Comparison of ENCODE assay signal across 9 mouse cellular contexts in the genomic region with DNA sequence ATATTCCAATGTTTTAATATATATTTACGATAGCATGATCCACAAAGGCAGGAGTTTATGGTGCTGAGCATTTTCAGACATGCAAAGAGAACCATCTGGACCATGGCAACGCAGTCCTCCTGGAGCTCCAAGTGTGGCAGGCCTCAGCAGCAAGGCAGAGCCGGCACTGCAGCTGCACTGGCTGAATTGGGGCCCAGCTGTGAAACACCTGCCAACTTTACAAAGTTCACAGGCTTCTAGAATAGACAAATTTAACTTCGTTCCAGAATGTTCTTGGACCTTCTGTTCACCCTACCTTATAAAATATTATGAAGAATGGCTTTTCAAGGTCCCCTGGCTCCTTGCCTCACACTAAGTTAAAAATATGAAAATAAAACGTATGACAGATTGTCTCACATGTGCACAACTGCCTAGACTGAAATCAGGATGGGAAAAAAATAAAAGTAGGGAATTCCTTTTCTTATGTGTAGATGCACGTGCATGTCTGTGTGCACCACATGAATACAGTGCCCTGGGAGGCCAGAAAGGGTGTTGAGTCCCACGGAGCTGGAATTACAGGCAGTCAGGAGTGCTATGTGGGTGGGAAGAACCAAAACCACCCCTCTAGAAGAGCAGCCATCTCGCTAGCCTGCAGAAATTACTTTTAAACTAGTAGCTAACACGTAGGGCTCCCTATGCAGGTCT.
DNase-seq lines count a peak whose midpoint lies in the region; ATAC-seq and TF ChIP-seq lines count a peak whose summit lies in the region.
"Had no signal": no experiment of that assay in that cellular context is flagged by ENCODE, and none has a peak within 500 bp of the region (broad histone marks: within the 10 kb centered on the region; RNA-seq: fewer than 3 reads in every experiment).

No protein-coding gene starts in this region.

- no peak for TF ChIP-seq CTCF in lung, embryonic 14.5 days (IDR thresholded peaks at IDR 0.05; ENCODE audit: low read depth)
- TF ChIP-seq CTCF in cerebellum, adult 2 months (IDR thresholded peaks at IDR 0.05; ENCODE audit: borderline replicate concordance, insufficient read depth, low read depth, low read length): no peak

- H3K9me3 ChIP-seq in heart, embryonic 11.5 days (replicated peaks; ENCODE audit: control insufficient read depth, low read length): no peaks in the 10 kb centered on the region
- H3K9me3 ChIP-seq in lung, embryonic 14.5 days (ENCODE audit: low read depth, low read length): no peaks in the 10 kb centered on the region
- no peaks in the 10 kb centered on the region for H3K9me3 ChIP-seq in limb, embryonic 15.5 days

- no peak overlapping the region for H3K4me2 ChIP-seq in heart, embryonic 11.5 days
- no peak overlapping the region for H3K4me2 ChIP-seq in lung, embryonic 14.5 days
- no peak overlapping the region for H3K4me2 ChIP-seq in limb, embryonic 15.5 days

- H3K4me1 ChIP-seq in heart, embryonic 11.5 days (ENCODE audit: control insufficient read depth, insufficient read depth, low read length): no peaks in the 10 kb centered on the region
- H3K4me1 ChIP-seq in lung, embryonic 14.5 days (ENCODE audit: insufficient read depth): no peaks in the 10 kb centered on the region
- no peaks in the 10 kb centered on the region for H3K4me1 ChIP-seq in limb, embryonic 15.5 days
- H3K4me1 ChIP-seq in cerebellum, adult 2 months (ENCODE audit: control insufficient read depth, insufficient read depth, low read length): no peaks in the 10 kb centered on the region

- 63% methylated on average over 9 of the region's 9 CpGs for WGBS in heart, embryonic 11.5 days (ENCODE audit: insufficient replicate concordance)
- WGBS in lung, embryonic 14.5 days: 44% methylated on average over 9 of the region's 9 CpGs
- WGBS in limb, embryonic 15.5 days: 32% methylated on average over 9 of the region's 9 CpGs
- 58% methylated on average over 9 of the region's 9 CpGs for WGBS in cerebellum, adult 2 months

- no peak for ATAC-seq in heart, embryonic 11.5 days (replicated peaks; ENCODE audit: insufficient number of reproducible peaks, low FRiP score, low TSS enrichment)
- peak; percentile 77; the same call in 1 of the 2 replicates for ATAC-seq in lung, embryonic 14.5 days (ENCODE audit: insufficient read depth)
- peak; percentile 69 for ATAC-seq in limb, embryonic 15.5 days (ENCODE audit: insufficient number of reproducible peaks, low FRiP score, low TSS enrichment, low read depth)

- no peak for TF ChIP-seq POLR2A in cerebellum, adult 2 months (IDR thresholded peaks at IDR 0.05; ENCODE audit: borderline replicate concordance, insufficient read depth, low read length)

- no peak overlapping the region for H3K4me3 ChIP-seq in heart, embryonic 11.5 days (ENCODE audit: low read depth, low read length)
- no peak overlapping the region for H3K4me3 ChIP-seq in lung, embryonic 14.5 days (ENCODE audit: low read depth, low read length)
- H3K4me3 ChIP-seq in limb, embryonic 15.5 days: no peak overlapping the region
- no peak overlapping the region for H3K4me3 ChIP-seq in cerebellum, adult 2 months (replicated peaks; ENCODE audit: insufficient read depth, low read depth, low read length)

- peak; percentile 93 for DNase-seq in heart, adult 11 months
- DNase-seq in lung, embryonic 14.5 days: peak; percentile 54
- no peak for DNase-seq in lung, postnatal 10 days
- DNase-seq in gastrocnemius, adult 18-20 months (ENCODE audit: low spot score): peak; percentile 22
- DNase-seq in right cerebral cortex, adult 18-20 months: no peak
- no peak for DNase-seq in cerebellum, adult 2 months
- DNase-seq: kidney, adult 8-10 months had no signal

- no peaks in the 10 kb centered on the region for H3K36me3 ChIP-seq in heart, embryonic 11.5 days (ENCODE audit: control insufficient read depth, insufficient read depth, low read length)
- H3K36me3 ChIP-seq in lung, embryonic 14.5 days (ENCODE audit: insufficient read depth): no peaks in the 10 kb centered on the region
- H3K36me3 ChIP-seq in limb, embryonic 15.5 days: no peaks in the 10 kb centered on the region

- no peak overlapping the region for H3K9ac ChIP-seq in heart, embryonic 11.5 days (ENCODE audit: low read depth, low read length)
- no peak overlapping the region for H3K9ac ChIP-seq in lung, embryonic 14.5 days
- no peak overlapping the region for H3K9ac ChIP-seq in limb, embryonic 15.5 days

- H3K27ac ChIP-seq in heart, embryonic 11.5 days (ENCODE audit: low read depth, low read length): no peak overlapping the region
- H3K27ac ChIP-seq in lung, embryonic 14.5 days (ENCODE audit: low read depth): no peak overlapping the region
- 0 out of 2 replicates have a peak overlapping the region, but pooled peaks have one; percentile 27 for H3K27ac ChIP-seq in limb, embryonic 15.5 days
- H3K27ac ChIP-seq in cerebellum, adult 2 months (ENCODE audit: insufficient read depth, low read length): no peak overlapping the region

- H3K27me3 ChIP-seq in heart, embryonic 11.5 days (ENCODE audit: control insufficient read depth, insufficient read depth, low read length): no peaks in the 10 kb centered on the region
- 0 out of 2 replicates have a peak, but pooled peaks cover 4% of the 10 kb centered on the region for H3K27me3 ChIP-seq in lung, embryonic 14.5 days (ENCODE audit: insufficient read depth, low read length)
- peaks cover 12% of the 10 kb centered on the region; the same call in 1 of the 2 replicates for H3K27me3 ChIP-seq in limb, embryonic 15.5 days
- H3K27me3 ChIP-seq in cerebellum, adult 2 months (ENCODE audit: control insufficient read depth, insufficient read depth, low read length): no peaks in the 10 kb centered on the region

Comparison
In these comparisons a context has a peak if more than half of its experiments do, and no peak if none do; other contexts are left out.
1. DNase-seq: peak in heart, adult 11 months (single experiment), lung, embryonic 14.5 days (single experiment) and gastrocnemius, adult 18-20 months (single experiment); none in lung, postnatal 10 days (single experiment), right cerebral cortex, adult 18-20 months (single experiment) and cerebellum, adult 2 months (0 of 2).